Mouse (Mus musculus): ENCODE measurements around the gene Csf3r. TPM values are rescaled to one million over a fixed set of nuclear protein-coding genes. Genes with fewer than 3 reads are reported as not detected.

Gene Csf3r
- total RNA-seq (2023) = 1,000 to 10,000 TPM; 1,050 to 1,133 TPM

DNA sequence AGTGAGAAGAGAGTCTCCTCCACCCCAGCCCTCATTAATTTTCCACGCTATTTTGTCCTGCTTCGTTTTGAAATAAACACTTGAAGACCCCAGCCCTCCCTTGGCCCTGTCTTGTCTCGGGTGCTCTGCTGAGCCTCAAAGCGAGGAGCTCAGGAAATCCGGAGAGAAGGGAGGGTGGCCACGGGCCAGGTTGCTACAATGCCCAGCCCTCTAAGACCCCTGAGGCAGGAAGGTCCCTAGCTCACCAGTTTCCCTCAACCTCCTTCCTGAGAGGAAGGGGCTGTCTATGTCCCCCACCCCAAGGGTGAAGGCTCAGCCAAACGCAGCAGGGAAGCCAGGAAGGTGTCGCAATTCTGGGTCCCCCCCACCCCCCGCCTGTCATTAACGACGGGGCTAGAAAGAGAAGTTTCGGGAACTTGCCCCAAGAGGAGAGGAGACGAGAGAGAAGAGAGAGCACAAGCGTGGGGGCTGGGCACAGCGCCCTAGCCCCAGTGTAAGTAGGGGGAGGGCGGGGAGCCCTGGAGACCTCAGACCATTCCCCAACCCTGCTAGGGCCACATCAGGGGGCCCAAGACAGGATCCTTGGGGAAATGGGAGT, at the start of gene Csf3r:
Gene Csf3r, plus strand, starts transcription at position 248 of the 598 bp plus-strand sequence.

DNA sequence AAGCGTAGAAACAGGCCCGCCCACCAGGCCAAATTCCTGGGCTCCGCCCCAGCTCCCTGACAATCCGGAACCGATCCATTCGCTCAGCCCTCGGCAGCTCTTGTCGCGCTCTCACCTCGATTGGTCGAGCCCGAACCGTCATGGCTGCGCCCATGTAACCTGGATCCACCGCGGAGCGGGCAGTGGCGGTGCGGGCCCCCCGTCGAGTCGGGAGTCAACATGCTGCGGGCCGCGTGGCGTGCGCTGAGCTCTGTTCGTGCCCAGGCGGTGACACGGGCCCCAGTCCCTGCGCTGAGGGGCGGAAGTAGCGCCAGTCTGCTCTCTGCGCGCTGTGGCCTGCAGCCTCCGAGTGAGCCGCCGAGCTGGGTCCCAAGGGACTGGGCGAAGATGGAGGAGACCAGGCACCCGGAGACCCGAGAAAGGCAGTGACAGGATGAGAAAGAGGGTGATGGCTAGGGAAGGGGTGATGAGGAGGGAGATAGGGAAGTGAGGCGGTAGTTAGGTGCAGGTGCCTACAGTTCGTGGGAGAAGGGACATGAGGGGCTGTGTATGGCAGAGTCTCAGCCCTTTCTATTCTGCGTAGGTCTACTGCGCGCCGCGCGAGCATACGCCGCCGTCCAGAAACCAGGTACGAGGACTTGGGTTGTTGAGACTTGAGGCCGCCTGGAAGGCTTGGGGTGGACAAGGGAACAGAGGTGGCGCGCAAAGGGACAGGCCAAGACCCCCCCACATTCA, 22.7 kb downstream of the Csf3r start, which contains the start of gene Mrps15:
Gene Mrps15, plus strand, starts transcription at position 75 of the 735 bp plus-strand sequence.

DNA sequence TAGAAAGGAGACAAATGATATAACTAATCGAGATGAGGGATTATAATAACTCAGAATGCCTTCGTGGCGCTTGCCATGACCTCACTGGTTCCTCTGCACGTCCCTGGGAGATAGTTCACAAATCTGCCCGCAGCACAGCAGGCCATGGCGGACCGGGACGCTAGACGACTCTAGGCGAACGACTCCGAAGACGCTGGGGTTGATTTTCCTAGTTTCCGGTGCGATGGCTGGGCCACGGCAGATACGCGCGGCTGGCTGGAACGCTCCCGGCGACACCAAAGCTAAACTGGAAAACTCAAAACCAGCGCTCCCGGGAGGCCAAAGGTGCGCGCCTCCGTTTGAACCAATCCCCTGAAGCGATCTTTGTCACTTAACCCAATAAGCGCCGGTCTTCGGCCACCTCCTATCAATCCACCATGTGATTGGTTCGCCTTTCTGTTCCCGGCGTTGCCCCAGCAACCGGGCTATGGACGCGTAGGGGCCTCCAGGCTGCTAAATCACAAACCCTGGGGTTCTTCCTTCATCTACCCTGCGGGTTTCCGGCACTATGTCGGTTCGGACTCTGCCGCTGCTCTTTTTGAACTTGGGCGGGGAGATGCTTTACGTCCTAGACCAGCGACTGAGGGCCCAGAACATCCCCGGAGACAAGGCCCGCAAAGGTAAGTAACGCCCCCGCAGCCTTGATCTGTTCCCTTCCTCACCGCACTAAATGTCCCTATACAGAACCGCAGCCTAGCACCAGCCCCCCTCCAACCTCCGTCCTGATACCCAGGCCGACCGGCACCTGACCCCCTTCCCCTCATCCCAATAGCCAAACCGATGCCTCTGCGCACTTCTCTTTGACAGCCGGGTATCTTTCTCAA, 34.0 kb downstream of the Csf3r start, which contains the start of gene Oscp1:
Gene Oscp1, plus strand, starts transcription at position 432 of the 863 bp plus-strand sequence.

Other genes with a start within 250 kb of the Csf3r start
- gene Mrps15, start 22.4 kb downstream of the Csf3r start, total RNA-seq (2023) = 10 to 100 TPM; 28.8 to 36.9 TPM
- gene Oscp1, start 34.0 kb downstream of the Csf3r start, total RNA-seq (2023) = 10 to 100 TPM in 1 of 2 experiments, 1 to 10 TPM in 1; 8.8 to 10.3 TPM
- gene Lsm10, start 72.1 kb downstream of the Csf3r start, total RNA-seq (2023) = 10 to 100 TPM; 27.8 to 39.7 TPM
- gene Stk40, start 79.4 kb downstream of the Csf3r start, total RNA-seq (2023) = 10 to 100 TPM; 60.4 to 63.6 TPM
- 1 to 10 TPM; 1.2 to 2.2 TPM for gene Eva1b, start 123.2 kb downstream of the Csf3r start, total RNA-seq (2023)
- gene Sh3d21, start 138.9 kb downstream of the Csf3r start, total RNA-seq (2023) = under 1 TPM; 0.42 to 0.47 TPM
- gene Thrap3, start 178.2 kb downstream of the Csf3r start, total RNA-seq (2023) = 100 to 1,000 TPM; 242 to 273 TPM
- gene Map7d1, start 231.8 kb downstream of the Csf3r start, total RNA-seq (2023) = 100 to 1,000 TPM; 106 to 115 TPM
- 10 to 100 TPM; 29.7 to 34.9 TPM for gene Trappc3, start 237.8 kb downstream of the Csf3r start, total RNA-seq (2023)